Mouse (Mus musculus) CH12.LX (cell line): Measurements from ENCODE around the gene Hkdc1. TPM values are rescaled to one million over a fixed set of nuclear protein-coding genes. Genes with fewer than 3 reads are reported as not detected.

Experiments
- DNase-seq: peaks from one replicate; pipeline ENCODE4 v3.0.0-alpha.2; 2013; ENCODE audit errors: extremely low read depth
- H3K27ac ChIP-seq: 2 replicates; pipeline ENCODE4 v1.5.1; 2012; ENCODE audit warnings: low read depth, mild to moderate bottlenecking, control low read depth, moderate library complexity; ENCODE audit not compliant: insufficient read depth
- H3K27me3 ChIP-seq: replicated peaks from 2 replicates; pipeline ENCODE3; 2012; ENCODE audit warnings: inconsistent platforms
- H3K36me3 ChIP-seq, 2 experiments: replicated peaks in 1 of 2; 2 replicates each; pipeline versions ENCODE3 to v1.6.1; 2012; ENCODE audit warnings: inconsistent platforms in 1 of 2, low read length in 1 of 2, mild to moderate bottlenecking in 1 of 2, mixed read lengths in 1 of 2, moderate library complexity in 1 of 2; ENCODE audit not compliant: control insufficient read depth in 1 of 2, insufficient read depth in 1 of 2
- H3K4me1 ChIP-seq, 2 experiments: 2 replicates each; pipeline ENCODE4 v1.6.1; 2012; ENCODE audit warnings: inconsistent platforms in 1 of 2, moderate library complexity in 1 of 2; ENCODE audit not compliant: insufficient read depth in 2 of 2, control insufficient read depth in 1 of 2
- H3K4me2 ChIP-seq: 2 replicates; pipeline ENCODE4 v1.6.1; 2012; ENCODE audit warnings: low read depth, mild to moderate bottlenecking, control low read depth; ENCODE audit not compliant: poor library complexity, insufficient read depth, severe bottlenecking
- H3K4me3 ChIP-seq, 3 experiments: fragments of 150-350 bp in 1 of 3; sonication (generic) in 1 of 3; replicated peaks in 1 of 3; 2 replicates each; pipeline versions ENCODE3 to v1.5.1; 2011 to 2012; ENCODE audit warnings: low read depth in 2 of 3, low read length in 2 of 3, mild to moderate bottlenecking in 2 of 3, moderate library complexity in 2 of 3, control low read depth in 1 of 3, improper control_type of control experiment in 1 of 3, inconsistent platforms in 1 of 3, mixed read lengths in 1 of 3; ENCODE audit not compliant: poor library complexity in 1 of 3
- H3K79me2 ChIP-seq: replicated peaks from 2 replicates; pipeline ENCODE4 v1.6.1; 2012; ENCODE audit warnings: mild to moderate bottlenecking, moderate library complexity; ENCODE audit not compliant: control insufficient read depth, poor library complexity, insufficient read depth, severe bottlenecking; ENCODE audit errors: extremely low read depth
- H3K9ac ChIP-seq: 2 replicates; pipeline ENCODE4 v1.6.1; 2012; ENCODE audit warnings: low read depth, mild to moderate bottlenecking, control low read depth, moderate library complexity; ENCODE audit not compliant: insufficient read depth
- H3K9me3 ChIP-seq: replicated peaks from 2 replicates; pipeline ENCODE3; 2012; ENCODE audit warnings: low read length, inconsistent platforms, mixed read lengths
- BHLHE40 ChIP-seq: IDR thresholded peaks from 2 replicates; pipeline ENCODE4 v1.6.1; 2011; ENCODE audit warnings: mild to moderate bottlenecking, low read depth, low read length, improper control_type of control experiment
- CHD1 ChIP-seq: IDR thresholded peaks from 2 replicates; pipeline ENCODE4 v1.6.1; 2012; ENCODE audit warnings: low read depth, low read length, improper control_type of control experiment, inconsistent platforms
- CHD2 ChIP-seq: IDR thresholded peaks from 2 replicates; pipeline ENCODE4 v1.6.1; 2011; ENCODE audit warnings: low read length, improper control_type of control experiment
- CTCF ChIP-seq, 2 experiments: IDR thresholded peaks in 1 of 2; conservative IDR thresholded peaks in 1 of 2; 2 replicates each; pipeline ENCODE4 v1.5.1; 2011 to 2012; ENCODE audit warnings: low read depth in 2 of 2, low read length in 2 of 2, improper control_type of control experiment in 1 of 2, inconsistent platforms in 1 of 2, mild to moderate bottlenecking in 1 of 2, moderate library complexity in 1 of 2
- E2F4 ChIP-seq: IDR thresholded peaks from 2 replicates; pipeline ENCODE4 v1.6.1; 2011; ENCODE audit warnings: low read depth, low read length, improper control_type of control experiment; ENCODE audit not compliant: insufficient replicate concordance
- ELF1 ChIP-seq: IDR thresholded peaks from 2 replicates; pipeline ENCODE4 v1.6.1; 2014; ENCODE audit warnings: low read depth, mild to moderate bottlenecking, inconsistent platforms, low read length, improper control_type of control experiment
- EP300 ChIP-seq: IDR thresholded peaks from 2 replicates; pipeline ENCODE4 v1.6.1; 2011; ENCODE audit warnings: low read length, improper control_type of control experiment
- ETS1 ChIP-seq: conservative IDR thresholded peaks from 2 replicates; pipeline ENCODE4 v1.6.1; 2012; ENCODE audit warnings: low read depth, mild to moderate bottlenecking, inconsistent platforms, low read length, improper control_type of control experiment, moderate library complexity
- GABPA ChIP-seq: IDR thresholded peaks from 2 replicates; pipeline ENCODE4 v1.6.1; 2012; ENCODE audit warnings: low read depth, low read length, improper control_type of control experiment, inconsistent platforms; ENCODE audit not compliant: insufficient replicate concordance
- HCFC1 ChIP-seq: IDR thresholded peaks from 2 replicates; pipeline ENCODE4 v1.6.1; 2012; ENCODE audit warnings: low read depth, mild to moderate bottlenecking, inconsistent platforms, low read length, improper control_type of control experiment
- IRF4 ChIP-seq: IDR thresholded peaks from 2 replicates; pipeline ENCODE4 v1.6.1; 2014; ENCODE audit warnings: low read depth, mild to moderate bottlenecking, inconsistent platforms, low read length, improper control_type of control experiment
- JUN ChIP-seq: IDR thresholded peaks from 2 replicates; pipeline ENCODE4 v1.6.1; 2011; ENCODE audit warnings: low read depth, mild to moderate bottlenecking, low read length, improper control_type of control experiment, moderate library complexity; ENCODE audit not compliant: insufficient read depth
- JUND ChIP-seq: conservative IDR thresholded peaks from 2 replicates; pipeline ENCODE4 v1.6.1; 2011; ENCODE audit warnings: low read depth, low read length, improper control_type of control experiment
- KAT2A ChIP-seq: IDR thresholded peaks from 2 replicates; pipeline ENCODE4 v1.6.1; 2012; ENCODE audit warnings: low read length, improper control_type of control experiment, inconsistent platforms; ENCODE audit not compliant: insufficient replicate concordance
- MAFK ChIP-seq: IDR thresholded peaks from 2 replicates; pipeline ENCODE4 v1.6.1; 2011; ENCODE audit warnings: low read length, improper control_type of control experiment; ENCODE audit not compliant: insufficient replicate concordance
- MAX ChIP-seq: IDR thresholded peaks from 2 replicates; pipeline ENCODE4 v1.6.1; 2011; ENCODE audit warnings: low read length, improper control_type of control experiment
- MAZ ChIP-seq: IDR thresholded peaks from 2 replicates; pipeline ENCODE4 v1.6.1; 2012; ENCODE audit warnings: low read depth, mild to moderate bottlenecking, inconsistent platforms, low read length, improper control_type of control experiment, moderate library complexity
- MEF2A ChIP-seq: IDR thresholded peaks from 2 replicates; pipeline ENCODE4 v1.6.1; 2014; ENCODE audit warnings: low read depth, mild to moderate bottlenecking, inconsistent platforms, low read length, improper control_type of control experiment, borderline replicate concordance
- MXI1 ChIP-seq: IDR thresholded peaks from 2 replicates; pipeline ENCODE4 v1.6.1; 2011; ENCODE audit warnings: mild to moderate bottlenecking, low read depth, low read length, improper control_type of control experiment
- MYC ChIP-seq: IDR thresholded peaks from 2 replicates; pipeline ENCODE4 v1.6.1; 2011; ENCODE audit warnings: low read depth, mild to moderate bottlenecking, improper control_type of control experiment, low read length
- NELFE ChIP-seq: IDR thresholded peaks from 2 replicates; pipeline ENCODE4 v1.6.1; 2011; ENCODE audit warnings: low read depth, low read length, improper control_type of control experiment
- NRF1 ChIP-seq: IDR thresholded peaks from 2 replicates; pipeline ENCODE4 v1.6.1; 2014; ENCODE audit warnings: low read depth, mild to moderate bottlenecking, inconsistent platforms, low read length, improper control_type of control experiment, moderate library complexity
- PAX5 ChIP-seq: IDR thresholded peaks from 2 replicates; pipeline ENCODE4 v1.6.1; 2012; ENCODE audit warnings: low read length, inconsistent platforms, mixed read lengths
- POLR2A ChIP-seq: IDR thresholded peaks from 2 replicates; pipeline ENCODE4 v1.6.1; 2011; ENCODE audit warnings: low read depth, mild to moderate bottlenecking, improper control_type of control experiment, low read length
- POLR2AphosphoS2 ChIP-seq: IDR thresholded peaks from 2 replicates; pipeline ENCODE4 v1.6.1; 2011; ENCODE audit warnings: low read depth, low read length, improper control_type of control experiment
- RAD21 ChIP-seq: IDR thresholded peaks from 2 replicates; pipeline ENCODE4 v1.6.1; 2011; ENCODE audit warnings: low read depth, mild to moderate bottlenecking, low read length, improper control_type of control experiment, moderate library complexity
- RCOR1 ChIP-seq: conservative IDR thresholded peaks from 2 replicates; pipeline ENCODE4 v1.6.1; 2012; ENCODE audit warnings: low read depth, mild to moderate bottlenecking, inconsistent platforms, low read length, improper control_type of control experiment
- SIN3A ChIP-seq: IDR thresholded peaks from 2 replicates; pipeline ENCODE4 v1.6.1; 2012; ENCODE audit warnings: low read length, improper control_type of control experiment, inconsistent platforms
- SMC3 ChIP-seq: IDR thresholded peaks from 2 replicates; pipeline ENCODE4 v1.6.1; 2011; ENCODE audit warnings: low read depth, low read length, improper control_type of control experiment
- TBP ChIP-seq: conservative IDR thresholded peaks from 2 replicates; pipeline ENCODE4 v1.6.1; 2011; ENCODE audit warnings: low read depth, low read length, improper control_type of control experiment
- TCF12 ChIP-seq: IDR thresholded peaks from 2 replicates; pipeline ENCODE4 v1.6.1; 2014; ENCODE audit warnings: low read depth, mild to moderate bottlenecking, inconsistent platforms, low read length, improper control_type of control experiment
- UBTF ChIP-seq: IDR thresholded peaks from 2 replicates; pipeline ENCODE4 v1.6.1; 2012; ENCODE audit warnings: low read depth, mild to moderate bottlenecking, inconsistent platforms, low read length, improper control_type of control experiment, moderate library complexity
- USF1 ChIP-seq: IDR thresholded peaks from 2 replicates; pipeline ENCODE4 v1.6.1; 2014; ENCODE audit warnings: low read depth, mild to moderate bottlenecking, inconsistent platforms, low read length, improper control_type of control experiment
- USF2 ChIP-seq: conservative IDR thresholded peaks from 2 replicates; pipeline ENCODE4 v1.6.1; 2011; ENCODE audit warnings: low read depth, low read length, improper control_type of control experiment
- ZC3H11A ChIP-seq: IDR thresholded peaks from 2 replicates; pipeline ENCODE4 v1.6.1; 2012; ENCODE audit warnings: low read depth, mild to moderate bottlenecking, inconsistent platforms, low read length, improper control_type of control experiment
- ZKSCAN1 ChIP-seq: IDR thresholded peaks from 2 replicates; pipeline ENCODE4 v1.6.1; 2012; ENCODE audit warnings: low read depth, inconsistent platforms, low read length, improper control_type of control experiment, borderline replicate concordance
- ZMIZ1 ChIP-seq: IDR thresholded peaks from 2 replicates; pipeline ENCODE4 v1.6.1; 2012; ENCODE audit warnings: low read depth, mild to moderate bottlenecking, inconsistent platforms, low read length, improper control_type of control experiment
- ZNF384 ChIP-seq: IDR thresholded peaks from 2 replicates; pipeline ENCODE4 v1.6.1; 2012; ENCODE audit warnings: low read depth, low read length, improper control_type of control experiment, inconsistent platforms
- dilution Hi-C: fragments of 300-500 bp; cut with MboI; formaldehyde crosslinking; loops from 2 replicates; pipeline ENCODE4 v1.14.3; 2020; ENCODE audit warnings: low sequenced_read_pairs; ENCODE audit not compliant: extremely low pct_unique_long_range_greater_than_20kb, extremely low pct_ligation_motif_present
- in situ Hi-C: fragments of 300-500 bp; cut with MboI; formaldehyde crosslinking; loops from 3 replicates; pipeline ENCODE4 v1.14.3; 2019; ENCODE audit warnings: low sequenced_read_pairs, low pct_ligation_motif_present, low pct_unique_long_range_greater_than_20kb, mixed read lengths
- polyA plus RNA-seq: library from polyadenylated mRNA; unstranded; fragments of >175 nt; gene quantifications from 2 replicates; pipeline ENCODE4 v1.2.1, GENCODE M21; 2012; ENCODE audit warnings: low read depth; ENCODE audit not compliant: insufficient read length
- total RNA-seq, 2 experiments: library from RNA; depleted of rRNA; stranded (reverse); fragments of 300-350 nt in 1 of 2; fragments of >200 nt in 1 of 2; gene quantifications; 2 replicates each; pipeline ENCODE4 v1.2.3; 2012 to 2014

Hkdc1 gene
- total and polyA plus RNA-seq, 3 experiments: not detected

GRCm38 (mm10) chr10:62335423-62335776, 86.9 kb downstream of the Hkdc1 start:
- DNase-seq: peak; percentile 85
- peak overlapping the region; percentile 78 for H3K4me2 ChIP-seq
- H3K4me1 ChIP-seq: peaks cover 10 to 50% of the 10 kb centered on the region in 2 experiments
- TF ChIP-seq ZKSCAN1 (no peak), KAT2A (no peak), USF2 (no peak), MEF2A (0 out of 2 replicates have a peak, but pooled peaks have one; percentile 71), ZMIZ1 (no peak), IRF4 (no peak), MYC (no peak), MAFK (no peak), RAD21 (no peak), MAX (no peak), PAX5 (no peak), NELFE (no peak), USF1 (no peak), MAZ (no peak), CTCF (conservative IDR thresholded peaks at IDR 0.05 in 1 of 2, IDR thresholded peaks at IDR 0.05 in 1 of 2; ENCODE audit: low read depth in 2 of 2, low read length in 2 of 2) (no peak), E2F4 (no peak), JUN (peak; percentile 99), ELF1 (peak; percentile 31; the same call in 1 of the 2 replicates), POLR2AphosphoS2 (no peak), UBTF (no peak), CHD2 (no peak; the same call in 1 of the 2 replicates), MXI1 (no peak; the same call in 1 of the 2 replicates), SMC3 (no peak), TCF12 (0 out of 2 replicates have a peak, but pooled peaks have one; percentile 12), ZC3H11A (no peak), POLR2A (no peak; the same call in 1 of the 2 replicates), BHLHE40 (0 out of 2 replicates have a peak, but pooled peaks have one; percentile 21), ZNF384 (no peak), HCFC1 (no peak; the same call in 1 of the 2 replicates), ETS1 (peak; percentile 80), TBP (no peak), JUND (peak; percentile 98), CHD1 (no peak), EP300 (peak; percentile 78), SIN3A (peak; percentile 6; the same call in 1 of the 2 replicates), NRF1 (no peak), RCOR1 (peak; percentile 43; the same call in 1 of the 2 replicates), GABPA (no peak)
- H3K9ac ChIP-seq: no peak overlapping the region
- no peaks in the 10 kb centered on the region for H3K27me3 ChIP-seq
- H3K36me3 ChIP-seq: peaks cover 0 to 2% of the 10 kb centered on the region in 2 experiments
- dilution Hi-C loops (no loop called here), in situ Hi-C loops (no loop called here)
- peak overlapping the region in 1 of 3 experiments; percentile 2 for H3K4me3 ChIP-seq
- H3K27ac ChIP-seq: no peak overlapping the region
- H3K9me3 ChIP-seq: no peaks in the 10 kb centered on the region
- H3K79me2 ChIP-seq: no peaks in the 10 kb centered on the region
